Mouse (Mus musculus) lung, postnatal 0 days (tissue): ENCODE results near the gene Mtg2.

Source experiments
- CTCF ChIP-seq: IDR thresholded peaks from 2 replicates; pipeline ENCODE4 v1.5.1; 2016; ENCODE audit warnings: antibody characterized with exemption, mild to moderate bottlenecking
- EP300 ChIP-seq: IDR thresholded peaks from 2 replicates; pipeline ENCODE4 v1.6.1; 2016; ENCODE audit warnings: antibody characterized with exemption, mild to moderate bottlenecking, control low read depth

DNA sequence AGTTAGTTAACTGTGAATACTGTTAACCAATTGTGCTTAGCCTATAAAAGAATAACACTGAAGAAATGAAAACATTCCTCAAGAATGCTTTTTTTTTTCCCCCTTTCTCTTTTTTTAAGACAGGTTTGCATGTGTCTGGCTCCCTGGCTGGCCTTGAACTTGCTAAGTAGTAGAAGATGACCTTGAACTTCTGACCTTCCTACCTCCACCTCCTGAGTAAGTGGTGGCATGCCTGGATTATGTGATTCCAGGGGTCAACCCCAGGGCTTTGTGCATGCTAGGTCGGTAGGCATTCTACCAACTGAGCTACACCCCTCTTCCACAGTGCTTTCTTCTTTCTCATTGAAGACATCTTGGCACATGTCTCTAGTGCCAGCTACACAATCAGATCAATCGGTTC, 1.3 kb downstream of the Mtg2 start:
- no peak for TF ChIP-seq CTCF
- no peak for TF ChIP-seq EP300
